Comparison of ENCODE assay signal across 8 mouse cellular contexts in genomic region chr6:87838551-87839197, GRCm38 (mm10). TPM values are rescaled to one million over a fixed set of nuclear protein-coding genes. Genes with fewer than 3 reads are reported as not detected.
DNase-seq lines count a peak whose midpoint lies in the region; ATAC-seq lines count a peak whose summit lies in the region.

Gene Isy1 (minus strand): TSS chr6:87838798.

- H3K27me3 ChIP-seq in hindbrain, embryonic 14.5 days (ENCODE audit: control insufficient read depth, insufficient read depth, low read length) = no peaks in the 10 kb centered on the region

- H3K36me3 ChIP-seq in hindbrain, embryonic 14.5 days (replicated peaks; ENCODE audit: control insufficient read depth, insufficient read depth) = peaks cover 47% of the 10 kb centered on the region

- peak within 1 kb of the TSS; percentile 68 for H3K4me3 ChIP-seq in hindbrain, embryonic 14.5 days (replicated peaks; ENCODE audit: low read length)

- peak within 1 kb of the TSS; percentile 96 for H3K27ac ChIP-seq in hindbrain, embryonic 14.5 days

- peaks cover 16% of the 10 kb centered on the region for H3K4me1 ChIP-seq in hindbrain, embryonic 14.5 days (replicated peaks; ENCODE audit: control insufficient read depth, insufficient read depth, low read length)

- WGBS in hindbrain, embryonic 14.5 days = under 1% methylated on average over 46 of the region's 46 CpGs

- DNase-seq in R1 (ENCODE audit: low read depth, low spot score) = peak; percentile 99
- peak; percentile 94 to 95 for DNase-seq in cerebellum, postnatal 25 days
- DNase-seq in frontal cortex, postnatal 25 days (ENCODE audit: low spot score in 2 of 2) = peak; percentile 91 to 95
- peak; percentile 98 for DNase-seq in hindbrain, embryonic 14.5 days (ENCODE audit: low spot score)
- peak; percentile 96 to 97 for DNase-seq in layer of hippocampus, postnatal 36 days
- DNase-seq in lung, postnatal 36 days = peak; percentile 97
- DNase-seq in retina, postnatal 1 day = peak; percentile 99
- peak; percentile 87 to 94 for DNase-seq in urinary bladder, adult 18-20 months (ENCODE audit: low spot score in 2 of 2)

- H3K9me3 ChIP-seq in hindbrain, embryonic 14.5 days (ENCODE audit: control insufficient read depth, low read length) = no peaks in the 10 kb centered on the region

- H3K9ac ChIP-seq in hindbrain, embryonic 14.5 days = peak within 1 kb of the TSS; percentile 83

- peak within 1 kb of the TSS; percentile 90 for H3K4me2 ChIP-seq in hindbrain, embryonic 14.5 days (replicated peaks)

- peak; percentile 98 for ATAC-seq in hindbrain, embryonic 14.5 days (ENCODE audit: low FRiP score)

RNA-seq across cellular contexts. Expression of gene Isy1, which starts in this region (rescaled TPM):
- polyA plus RNA-seq in hindbrain, embryonic 14.5 days (2014; fragmentation: Nextera tagmentation; extraction: Ambion mirVana) = 21.1 and 21.7 TPM in 2 replicates
- total RNA-seq in layer of hippocampus, postnatal 36 days (2021) = 10 to 100 TPM; 29.6 to 30.0 TPM

Comparison
In these comparisons a context has a peak if more than half of its experiments do, and no peak if none do; other contexts are left out.
1. Peak in every context shown above with its lines: DNase-seq, ATAC-seq, H3K4me3 ChIP-seq and H3K27ac ChIP-seq.